Mouse (Mus musculus) liver, embryonic 14.5 days (tissue): ENCODE data around the gene Icam4. TPM values are rescaled to one million over a fixed set of nuclear protein-coding genes. Genes with fewer than 3 reads are reported as not detected.
"Not testable (repeated sequence)": the region's sequence is repeated elsewhere in the genome, so short reads cannot be mapped to it uniquely, and the experiment has no call there.

Experiments used
- ATAC-seq: fragments of 200-750 bp; cut with Nextera tagmentation; 2 replicates; pipeline ENCODE4 v1.8.0; 2017; ENCODE audit warnings: moderate number of reproducible peaks, mild to moderate bottlenecking, moderate library complexity; ENCODE audit not compliant: insufficient read depth
- DNase-seq, 3 experiments: peaks; one replicate each; pipeline ENCODE4 v3.0.0-alpha.2; 2012 to 2013; ENCODE audit warnings: low read depth in 3 of 3, low spot score in 3 of 3
- H3K27ac ChIP-seq: fragments of 300-500 bp; sonication (generic); 2 replicates; pipeline ENCODE4 v1.5.1; 2014; ENCODE audit warnings: moderate library complexity, mild to moderate bottlenecking, control low read depth, inconsistent platforms
- H3K27me3 ChIP-seq: fragments of 300-500 bp; sonication (generic); 2 replicates; pipeline ENCODE4 v1.6.1; 2014; ENCODE audit warnings: mild to moderate bottlenecking, low read length, moderate library complexity; ENCODE audit not compliant: control insufficient read depth, insufficient read depth
- H3K36me3 ChIP-seq: fragments of 300-500 bp; sonication (generic); replicated peaks from 2 replicates; pipeline ENCODE4 v1.6.1; 2014; ENCODE audit warnings: low read depth; ENCODE audit not compliant: control insufficient read depth, insufficient read depth
- H3K4me1 ChIP-seq, 2 experiments: fragments of 200-500 bp in 1 of 2; fragments of 300-500 bp in 1 of 2; sonication (generic) in 1 of 2; replicated peaks; 2 replicates each; pipeline ENCODE4 v1.6.1; 2012 to 2014; ENCODE audit warnings: antibody characterized with exemption in 1 of 2, inconsistent platforms in 1 of 2, low read length in 1 of 2; ENCODE audit not compliant: control insufficient read depth in 2 of 2, insufficient read depth in 2 of 2
- H3K4me2 ChIP-seq: fragments of 300-500 bp; sonication (generic); 2 replicates; pipeline ENCODE4 v1.6.1; 2014; ENCODE audit warnings: low read depth, mild to moderate bottlenecking, control low read depth, moderate library complexity
- H3K4me3 ChIP-seq, 2 experiments: fragments of 200-500 bp in 1 of 2; fragments of 300-500 bp in 1 of 2; sonication (generic) in 1 of 2; 2 replicates each; pipeline ENCODE4 v1.5.1; 2012 to 2014; ENCODE audit warnings: low read depth in 2 of 2, low read length in 2 of 2, mild to moderate bottlenecking in 2 of 2, control low read depth in 1 of 2, inconsistent platforms in 1 of 2, moderate library complexity in 1 of 2; ENCODE audit not compliant: insufficient read depth in 1 of 2
- H3K9ac ChIP-seq: fragments of 300-500 bp; sonication (generic); replicated peaks from 2 replicates; pipeline ENCODE4 v1.6.1; 2014; ENCODE audit warnings: mild to moderate bottlenecking, control low read depth, moderate library complexity
- H3K9me3 ChIP-seq: fragments of 300-500 bp; sonication (generic); 2 replicates; pipeline ENCODE4 v1.6.1; 2016; ENCODE audit warnings: low read length, mixed read lengths; ENCODE audit not compliant: control insufficient read depth
- CTCF ChIP-seq: IDR thresholded peaks from 2 replicates; pipeline ENCODE4 v1.5.1; 2016; ENCODE audit warnings: antibody characterized with exemption, low read depth, control low read depth
- EP300 ChIP-seq: IDR thresholded peaks from 2 replicates; pipeline ENCODE4 v1.6.1; 2016; ENCODE audit warnings: antibody characterized with exemption, low read depth
- WGBS: fragments of 180-500 bp; shearing (Covaris S2); extraction: QIAGEN DNeasy Blood & Tissue Kit; methylation state at CpG from one replicate; pipeline ENCODE4 v1.1.7; 2014; ENCODE audit not compliant: insufficient replicate concordance; 5-methylcytosine and 5-hydroxymethylcytosine counted together
- polyA plus RNA-seq, 2 experiments: library from polyadenylated mRNA; depleted of rRNA in 1 of 2; stranded (reverse) in 1 of 2; unstranded in 1 of 2; fragments of >200 nt; fragmentation: Nextera tagmentation in 1 of 2; extraction: Ambion mirVana in 1 of 2; gene quantifications; 2 replicates each; pipeline versions ENCODE4 v1.2.1 to v1.2.3; 2012 to 2014

Gene Icam4
- polyA plus RNA-seq, 2 experiments: 61.8 to 204 TPM

DNA sequence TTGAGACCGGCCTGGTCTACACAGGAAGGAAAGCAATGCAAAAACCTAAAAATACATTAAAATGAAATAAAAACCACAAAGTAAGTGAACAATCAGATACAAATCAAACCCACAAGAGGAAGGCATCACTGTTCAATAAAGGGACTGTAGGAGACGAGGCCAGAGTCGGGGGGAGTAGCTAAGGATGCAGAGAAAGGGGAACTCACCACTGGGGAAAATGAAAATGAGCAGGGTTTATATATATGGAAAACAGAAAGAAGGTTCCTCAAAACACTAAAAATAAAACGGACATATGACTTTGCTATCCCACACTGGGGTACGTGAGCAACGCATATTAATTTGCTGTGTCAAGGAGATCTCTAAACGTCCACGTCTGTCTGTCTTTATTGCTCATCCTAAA, 32.1 kb upstream of the Icam4 start:
- TF ChIP-seq EP300 (no peak), CTCF (no peak)
- Histone ChIP-seq H3K27me3 (no peaks in the 10 kb centered on the region), H3K36me3 (no peaks in the 10 kb centered on the region), H3K4me1 (peaks cover 0 to 3% of the 10 kb centered on the region in 2 experiments; a peak in 2 of 4 replicates), H3K4me3 (no peak overlapping the region), H3K9me3 (no peaks in the 10 kb centered on the region), H3K27ac (no peak overlapping the region), H3K9ac (no peak overlapping the region), H3K4me2 (no peak overlapping the region)
- ATAC-seq (no peak), DNase-seq (no peak)
- 62% methylated on average over 8 of the region's 8 CpGs for WGBS

DNA sequence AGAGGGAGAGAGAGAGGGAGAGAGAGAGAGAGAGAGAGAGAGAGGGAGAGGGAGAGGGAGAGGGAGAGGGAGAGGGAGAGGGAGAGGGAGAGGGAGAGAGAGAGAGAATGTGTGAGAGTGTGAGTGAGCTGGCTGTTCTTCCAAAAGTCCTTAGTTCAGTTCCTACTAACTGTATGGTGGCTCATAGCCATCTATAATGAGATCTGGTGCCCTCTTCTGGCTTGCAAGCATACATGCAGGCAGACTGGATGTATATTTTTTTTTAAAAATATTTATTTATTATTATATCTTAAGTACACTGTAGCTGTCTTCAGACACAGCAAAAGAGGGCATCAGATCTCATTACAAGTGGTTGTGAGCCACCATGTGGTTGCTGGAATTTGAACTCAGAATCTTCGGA, 30.8 kb upstream of the Icam4 start:
- H3K36me3 ChIP-seq, ATAC-seq, H3K9me3 ChIP-seq, H3K27me3 ChIP-seq, H3K4me1 ChIP-seq, H3K4me2 ChIP-seq, DNase-seq, H3K9ac ChIP-seq, H3K27ac ChIP-seq, H3K4me3 ChIP-seq: not testable (repeated sequence)
- 58% methylated on average over 1 of the region's 1 CpGs for WGBS
- TF ChIP-seq CTCF: peak; percentile 66

DNA sequence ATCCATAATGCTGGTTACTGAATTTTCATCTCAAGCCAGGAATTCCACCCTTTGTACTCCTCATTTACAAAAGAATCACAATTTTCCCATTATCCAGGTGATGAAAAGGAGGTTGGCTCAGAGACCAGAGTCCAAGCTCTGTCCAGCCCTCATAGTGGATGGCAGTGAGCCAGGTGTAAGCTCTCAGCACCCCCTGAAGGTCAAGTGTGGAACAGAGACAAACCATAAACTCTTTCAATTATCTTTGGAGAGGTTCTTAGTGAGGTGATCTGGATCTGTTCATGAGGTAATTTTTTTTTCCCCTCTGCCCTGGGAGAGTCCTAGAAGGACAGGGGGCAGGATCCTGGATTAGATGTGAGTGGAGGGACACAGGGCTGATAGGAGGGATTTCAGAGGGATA, 28.4 kb upstream of the Icam4 start:
- H3K4me3 ChIP-seq: no peak overlapping the region
- H3K4me2 ChIP-seq: no peak overlapping the region
- H3K9ac ChIP-seq: no peak overlapping the region
- H3K27ac ChIP-seq: no peak overlapping the region
- TF ChIP-seq EP300 (no peak), CTCF (peak; percentile 62)
- H3K9me3 ChIP-seq: no peaks in the 10 kb centered on the region
- DNase-seq (no peak), ATAC-seq (no peak)
- H3K27me3 ChIP-seq: no peaks in the 10 kb centered on the region
- H3K36me3 ChIP-seq: no peaks in the 10 kb centered on the region; the same call in 1 of the 2 replicates
- H3K4me1 ChIP-seq: peaks cover 5 to 8% of the 10 kb centered on the region in 2 experiments; a peak in 3 of 4 replicates

GRCm38 (mm10) chr9:21001651-21002200, 27.4 kb upstream of the Icam4 start:
- ATAC-seq: no peak
- 65% methylated on average over 6 of the region's 6 CpGs for WGBS
- H3K36me3 ChIP-seq: no peaks in the 10 kb centered on the region; the same call in 1 of the 2 replicates
- H3K4me2 ChIP-seq: peak overlapping the region; percentile 91
- H3K27ac ChIP-seq: no peak overlapping the region
- H3K4me1 ChIP-seq: peaks cover 5 to 8% of the 10 kb centered on the region in 2 experiments; a peak in 3 of 4 replicates
- H3K4me3 ChIP-seq: no peak overlapping the region
- no peaks in the 10 kb centered on the region for H3K9me3 ChIP-seq
- no peak for DNase-seq
- H3K9ac ChIP-seq: no peak overlapping the region
- H3K27me3 ChIP-seq: no peaks in the 10 kb centered on the region
- no peak for TF ChIP-seq CTCF
- no peak for TF ChIP-seq EP300

GRCm38 (mm10) chr9:21002270-21002626, 26.9 kb upstream of the Icam4 start:
- H3K4me3 ChIP-seq: peak overlapping the region; percentile 72 to 83
- H3K4me1 ChIP-seq: peaks cover 5 to 8% of the 10 kb centered on the region in 2 experiments; a peak in 3 of 4 replicates
- peak overlapping the region; percentile 91 for H3K4me2 ChIP-seq
- ATAC-seq: peak; percentile 14; the same call in 1 of the 2 replicates
- no peaks in the 10 kb centered on the region; the same call in 1 of the 2 replicates for H3K36me3 ChIP-seq
- H3K27me3 ChIP-seq: no peaks in the 10 kb centered on the region
- TF ChIP-seq CTCF: no peak
- TF ChIP-seq EP300: no peak
- no peak for DNase-seq
- peak overlapping the region; percentile 61 for H3K9ac ChIP-seq
- H3K27ac ChIP-seq: peak overlapping the region; percentile 82
- 10% methylated on average over 7 of the region's 7 CpGs for WGBS
- no peaks in the 10 kb centered on the region for H3K9me3 ChIP-seq
